Mouse (Mus musculus) gastrocnemius, adult 18-20 months (tissue): Measurements from ENCODE around the gene Igf2r. TPM values are rescaled to one million over a fixed set of nuclear protein-coding genes. Genes with fewer than 3 reads are reported as not detected.
"Not testable (repeated sequence)": the region's sequence is repeated elsewhere in the genome, so short reads cannot be mapped to it uniquely, and the experiment has no call there.

ENCODE experiments used
- DNase-seq: peaks from one replicate; pipeline ENCODE4 v3.0.0; 2021; ENCODE audit warnings: low spot score
- total RNA-seq, 2 experiments: library from RNA; stranded (reverse); gene quantifications; 2 replicates each; pipeline ENCODE4 v1.2.3; 2021

Igf2r gene
- total RNA-seq, 2 experiments from 2014 or later = 42.4 to 43.3 TPM

GRCm38 (mm10) chr17:12674980-12675379 is 94.5 kb downstream of the Igf2r start:
- DNase-seq = not testable (repeated sequence)

- no peak for DNase-seq
These were observed 95.6 kb downstream of the Igf2r start for GRCm38 (mm10) chr17:12673871-12674270.

- DNase-seq = no peak
These were observed 97.1 kb downstream of the Igf2r start for GRCm38 (mm10) chr17:12672285-12672790.

GRCm38 (mm10) chr17:12671029-12671605 is 98.3 kb downstream of the Igf2r start:
- DNase-seq = no peak

- DNase-seq = no peak
These were observed 100.1 kb downstream of the Igf2r start for GRCm38 (mm10) chr17:12669363-12669679.

- no peak for DNase-seq
These were observed 100.7 kb downstream of the Igf2r start for GRCm38 (mm10) chr17:12668478-12669362.

GRCm38 (mm10) chr17:12664156-12664555 is 105.3 kb downstream of the Igf2r start:
- no peak for DNase-seq

- peak; percentile 57 for DNase-seq
These were observed 108.7 kb downstream of the Igf2r start for GRCm38 (mm10) chr17:12660572-12661260.

- DNase-seq = no peak
These were observed 110.2 kb downstream of the Igf2r start for GRCm38 (mm10) chr17:12659233-12659632.

GRCm38 (mm10) chr17:12658784-12659183 is 110.7 kb downstream of the Igf2r start:
- no peak for DNase-seq

- DNase-seq = no peak
These were observed 113.6 kb downstream of the Igf2r start for GRCm38 (mm10) chr17:12655826-12656225.

- DNase-seq = no peak
These were observed 115.4 kb downstream of the Igf2r start for GRCm38 (mm10) chr17:12654061-12654460.

GRCm38 (mm10) chr17:12652604-12653003 is 116.9 kb downstream of the Igf2r start:
- DNase-seq = no peak

GRCm38 (mm10) chr17:12645461-12645860 is 124.0 kb downstream of the Igf2r start:
- peak; percentile 24 for DNase-seq

GRCm38 (mm10) chr17:12641087-12641486 is 128.4 kb downstream of the Igf2r start:
- DNase-seq = no peak

GRCm38 (mm10) chr17:12639585-12639984 is 129.9 kb downstream of the Igf2r start:
- DNase-seq = no peak

- no peak for DNase-seq
These were observed 134.7 kb downstream of the Igf2r start for GRCm38 (mm10) chr17:12634814-12635213.

Other genes starting within 250 kb of the Igf2r start
- gene Slc22a2, start 185.5 kb downstream of the Igf2r start, total RNA-seq = not detected
- gene Slc22a1, start 93.8 kb downstream of the Igf2r start, total RNA-seq = under 1 TPM in 1 of 2 experiments, not detected in 1; 0.62 TPM
- gene Mas1, start 98.5 kb upstream of the Igf2r start, total RNA-seq = under 1 TPM in 1 of 2 experiments, not detected in 1; 0.19 TPM
- 1 to 10 TPM; 4.4 to 4.7 TPM for gene Mrgprh, start 106.4 kb upstream of the Igf2r start, total RNA-seq
- gene Pnldc1, start 140.6 kb upstream of the Igf2r start, total RNA-seq = under 1 TPM; 0.18 to 0.31 TPM
- gene Tcp1, start 146.0 kb upstream of the Igf2r start, total RNA-seq = 100 to 1,000 TPM; 167 to 180 TPM
- gene Mrpl18, start 146.7 kb upstream of the Igf2r start, total RNA-seq = 100 to 1,000 TPM; 103 to 121 TPM
- not detected for gene Acat3, start 170.9 kb upstream of the Igf2r start, total RNA-seq
- gene Acat2, start 191.1 kb upstream of the Igf2r start, total RNA-seq = 1 to 10 TPM; 3.0 to 3.1 TPM
- 10 to 100 TPM; 24.2 to 25.7 TPM for gene Wtap, start 224.5 kb upstream of the Igf2r start, total RNA-seq
- gene Sod2, start 237.2 kb upstream of the Igf2r start, total RNA-seq = 100 to 1,000 TPM; 418 to 433 TPM